Mouse (Mus musculus) C2C12 (cell line): ENCODE measurements at regions not wholly inside any gene's neighbourhood (a gene's known extent, or its start where the extent isn't known, plus 50 kb on each side); places are given as distances from the start of the nearest gene placed in this dataset.

Experiments
- CEBPB ChIP-seq: IDR thresholded peaks from one replicate; pipeline ENCODE4 v1.6.1; 2011; ENCODE audit warnings: low read depth, mild to moderate bottlenecking, control low read depth, moderate library complexity
- CTCF ChIP-seq: IDR thresholded peaks from one replicate; pipeline ENCODE4 v1.5.1; 2011; ENCODE audit not compliant: control insufficient read depth, insufficient read depth, insufficient read length
- FOSL1 ChIP-seq: IDR thresholded peaks from one replicate; pipeline ENCODE4 v1.8.0; 2011; ENCODE audit warnings: mild to moderate bottlenecking, low read length; ENCODE audit not compliant: poor library complexity, insufficient read depth, severe bottlenecking
- MAX ChIP-seq: IDR thresholded peaks from one replicate; pipeline ENCODE4 v1.6.1; 2011; ENCODE audit warnings: mild to moderate bottlenecking, control low read depth
- MYOD1 ChIP-seq: IDR thresholded peaks from one replicate; pipeline ENCODE4 v1.6.1; 2011; ENCODE audit warnings: low read depth; ENCODE audit not compliant: control insufficient read depth, insufficient read length
- MYOG ChIP-seq: IDR thresholded peaks from one replicate; pipeline ENCODE4 v1.6.1; 2011; ENCODE audit not compliant: control insufficient read depth, insufficient read length; ENCODE audit errors: extremely low read depth
- USF1 ChIP-seq: IDR thresholded peaks from one replicate; pipeline ENCODE4 v1.6.1; 2011; ENCODE audit warnings: low read depth, mild to moderate bottlenecking, control low read depth, moderate library complexity

GRCm38 (mm10) chr13:78909839-78910238, 710.3 kb upstream of the Nr2f1 start:
- no peak for TF ChIP-seq MYOD1
- no peak for TF ChIP-seq CTCF
- TF ChIP-seq MYOG: no peak
- no peak for TF ChIP-seq USF1
- TF ChIP-seq MAX: no peak
- no peak for TF ChIP-seq FOSL1
- TF ChIP-seq CEBPB: no peak
